Mouse (Mus musculus): ENCODE measurements around the gene Kcnip3. TPM values are rescaled to one million over a fixed set of nuclear protein-coding genes. Genes with fewer than 3 reads are reported as not detected.

Kcnip3 gene
- total and polyA plus RNA-seq, 3 experiments: 0.22 TPM; not detected in 2

- TF ChIP-seq MYC (IDR thresholded peaks at IDR 0.05; ENCODE audit: low read depth, low read length): peak; percentile 70
- no peak for TF ChIP-seq POLR2A (IDR thresholded peaks at IDR 0.05; ENCODE audit: control insufficient read depth in 1 of 2, insufficient read depth in 1 of 2, low read depth in 1 of 2, low read length in 2 of 2, poor library complexity in 1 of 2)
- TF ChIP-seq TAL1 (IDR thresholded peaks at IDR 0.05; ENCODE audit: low read length): peak; percentile 89
- no peak for TF ChIP-seq ZKSCAN1 (IDR thresholded peaks at IDR 0.05; ENCODE audit: low read depth, low read length)
- TF ChIP-seq NRF1 (IDR thresholded peaks at IDR 0.05; ENCODE audit: insufficient read depth, low read depth, low read length, poor library complexity, severe bottlenecking): no peak
- TF ChIP-seq ZC3H11A (IDR thresholded peaks at IDR 0.05; ENCODE audit: low read depth, low read length): no peak
- peak; percentile 88 for TF ChIP-seq GATA1 (IDR thresholded peaks at IDR 0.05; ENCODE audit: low read depth, low read length)
- TF ChIP-seq EP300 (IDR thresholded peaks at IDR 0.05; ENCODE audit: low read depth in 1 of 2, low read length in 2 of 2): peak; percentile 83 to 85
- peak; percentile 47; the same call in 1 of the 2 replicates for TF ChIP-seq MAFK (IDR thresholded peaks at IDR 0.05; ENCODE audit: borderline replicate concordance, low read depth, low read length)
- peak; percentile 72; the same call in 1 of the 2 replicates for TF ChIP-seq MXI1 (IDR thresholded peaks at IDR 0.05; ENCODE audit: low read depth, low read length)
- peak; percentile 29; the same call in 1 of the 2 replicates for TF ChIP-seq ELF1 (IDR thresholded peaks at IDR 0.05; ENCODE audit: low read depth, low read length)
- no peak for TF ChIP-seq USF1 (IDR thresholded peaks at IDR 0.05; ENCODE audit: low read depth, low read length)
- TF ChIP-seq E2F4 (IDR thresholded peaks at IDR 0.05; ENCODE audit: borderline replicate concordance, low read depth, low read length): no peak
- no peak for TF ChIP-seq CHD2 (IDR thresholded peaks at IDR 0.05; ENCODE audit: low read length)
- 0 out of 2 replicates have a peak, but pooled peaks have one; percentile 15 for TF ChIP-seq HCFC1 (IDR thresholded peaks at IDR 0.05; ENCODE audit: low read depth, low read length)
- TF ChIP-seq ZNF384 (IDR thresholded peaks at IDR 0.05; ENCODE audit: low read depth, low read length): 0 out of 2 replicates have a peak, but pooled peaks have one; percentile 2
- peak; percentile 62 for TF ChIP-seq RCOR1 (IDR thresholded peaks at IDR 0.05; ENCODE audit: low read depth, low read length)
- TF ChIP-seq KAT2A (conservative IDR thresholded peaks at IDR 0.05; ENCODE audit: low read depth, low read length): no peak
- peak; percentile 81 for TF ChIP-seq ETS1 (IDR thresholded peaks at IDR 0.05; ENCODE audit: low read depth, low read length)
Measured at GRCm38 (mm10) chr2:127451748-127452147, 70.1 kb downstream of the Kcnip3 start (continued).

GRCm38 (mm10) chr2:127449691-127450090 lies 72.2 kb downstream of the Kcnip3 start:
- Histone ChIP-seq H3K4me3 (ENCODE audit: control insufficient read depth in 1 of 2, insufficient read depth in 1 of 2, low read depth in 2 of 2, low read length in 2 of 2) (no peak overlapping the region), H3K27me3 (ENCODE audit: control insufficient read depth in 1 of 2, insufficient read depth in 2 of 2, low read length in 2 of 2) (no peaks in the 10 kb centered on the region), H3K9ac (ENCODE audit: control insufficient read depth, low read depth, low read length, poor library complexity, severe bottlenecking) (no peak overlapping the region), H3K36me3 (ENCODE audit: control insufficient read depth in 1 of 2, insufficient read depth in 2 of 2, low read length in 2 of 2) (peaks cover 0 to 17% of the 10 kb centered on the region in 2 experiments; a peak in 2 of 4 replicates), H3K4me1 (ENCODE audit: control insufficient read depth in 1 of 2, insufficient read depth in 2 of 2, low read length in 2 of 2) (peaks cover 15 to 39% of the 10 kb centered on the region in 2 experiments), H3K27ac (ENCODE audit: control insufficient read depth, low read depth, low read length) (no peak overlapping the region), H3K79me2 (ENCODE audit: control insufficient read depth, insufficient read depth, low read length, poor library complexity) (no peaks in the 10 kb centered on the region), H3K9me3 (replicated peaks; ENCODE audit: insufficient read depth, low read length) (no peaks in the 10 kb centered on the region)
- no peak for DNase-seq (ENCODE audit: low read depth, low spot score)
- no peak for TF ChIP-seq SMC3 (IDR thresholded peaks at IDR 0.05; ENCODE audit: low read depth, low read length)
- TF ChIP-seq MYB (IDR thresholded peaks at IDR 0.05; ENCODE audit: low read depth, low read length): no peak
- TF ChIP-seq ELF1 (IDR thresholded peaks at IDR 0.05; ENCODE audit: low read depth, low read length): no peak
- TF ChIP-seq USF2 (IDR thresholded peaks at IDR 0.05; ENCODE audit: borderline replicate concordance in 1 of 2, insufficient read depth in 1 of 2, low read depth in 1 of 2, low read length in 2 of 2): no peak
- no peak for TF ChIP-seq ETS1 (IDR thresholded peaks at IDR 0.05; ENCODE audit: low read depth, low read length)
- no peak for TF ChIP-seq NRF1 (IDR thresholded peaks at IDR 0.05; ENCODE audit: insufficient read depth, low read depth, low read length, poor library complexity, severe bottlenecking)
- no peak for TF ChIP-seq EP300 (IDR thresholded peaks at IDR 0.05; ENCODE audit: low read depth in 1 of 2, low read length in 2 of 2)
- no peak for TF ChIP-seq GATA1 (IDR thresholded peaks at IDR 0.05; ENCODE audit: low read depth, low read length)
- TF ChIP-seq GABPA (IDR thresholded peaks at IDR 0.05; ENCODE audit: low read depth, low read length): no peak
- TF ChIP-seq KAT2A (conservative IDR thresholded peaks at IDR 0.05; ENCODE audit: low read depth, low read length): no peak
- TF ChIP-seq UBTF (IDR thresholded peaks at IDR 0.05; ENCODE audit: borderline replicate concordance, insufficient read depth, low read depth, low read length): no peak
- TF ChIP-seq NELFE (IDR thresholded peaks at IDR 0.05; ENCODE audit: low read depth, low read length): no peak
- no peak for TF ChIP-seq MAFK (IDR thresholded peaks at IDR 0.05; ENCODE audit: borderline replicate concordance, low read depth, low read length)
- no peak for TF ChIP-seq POLR2A (IDR thresholded peaks at IDR 0.05; ENCODE audit: control insufficient read depth in 1 of 2, insufficient read depth in 1 of 2, low read depth in 1 of 2, low read length in 2 of 2, poor library complexity in 1 of 2)
- TF ChIP-seq MYC (IDR thresholded peaks at IDR 0.05; ENCODE audit: low read depth, low read length): no peak
- TF ChIP-seq MEF2A (IDR thresholded peaks at IDR 0.05; ENCODE audit: extremely low read depth, insufficient replicate concordance, low read depth, low read length, poor library complexity, severe bottlenecking): no peak
- no peak for TF ChIP-seq TBP (IDR thresholded peaks at IDR 0.05; ENCODE audit: low read depth, low read length)
- no peak for TF ChIP-seq POLR2AphosphoS2 (IDR thresholded peaks at IDR 0.05; ENCODE audit: low read length)

All from MEL (cell line).